Mouse (Mus musculus) embryonic facial prominence, embryonic 10.5 days (tissue): ENCODE results near the gene Dexi. TPM values are rescaled to one million over a fixed set of nuclear protein-coding genes. Genes with fewer than 3 reads are reported as not detected.
A peak's percentile ranks its signal among the peaks of the same experiment; 100 is the strongest.

Source experiments
- DNase-seq: peaks from one replicate; pipeline ENCODE4 v3.0.0-alpha.2; 2017; ENCODE audit warnings: low spot score
- H3K27ac ChIP-seq: fragments of 300-500 bp; sonication (generic); replicated peaks from 2 replicates; pipeline ENCODE4 v1.5.1; 2016; ENCODE audit warnings: mild to moderate bottlenecking
- H3K27me3 ChIP-seq: fragments of 300-500 bp; sonication (generic); replicated peaks from 2 replicates; pipeline ENCODE4 v1.6.1; 2016; ENCODE audit warnings: low read depth, mild to moderate bottlenecking; ENCODE audit not compliant: poor library complexity, severe bottlenecking
- H3K36me3 ChIP-seq: fragments of 300-500 bp; sonication (generic); replicated peaks from 2 replicates; pipeline ENCODE4 v1.6.1; 2016; ENCODE audit warnings: mild to moderate bottlenecking, moderate library complexity
- H3K4me1 ChIP-seq: fragments of 300-500 bp; sonication (generic); 2 replicates; pipeline ENCODE4 v1.6.1; 2016
- H3K4me3 ChIP-seq: fragments of 300-500 bp; sonication (generic); 2 replicates; pipeline ENCODE4 v1.5.1; 2016; ENCODE audit warnings: mild to moderate bottlenecking, moderate library complexity
- H3K9me3 ChIP-seq: fragments of 300-500 bp; sonication (generic); 2 replicates; pipeline ENCODE4 v1.6.1; 2016; ENCODE audit warnings: mild to moderate bottlenecking
- WGBS: fragments of 180-500 bp; shearing (Covaris S2); methylation state at CpG from one replicate; pipeline ENCODE4 v1.1.7; 2016; 5-methylcytosine and 5-hydroxymethylcytosine counted together
- polyA plus RNA-seq: library from polyadenylated mRNA; unstranded; fragments of >200 nt; fragmentation: Nextera tagmentation; extraction: Ambion mirVana; gene quantifications from 2 replicates; pipeline ENCODE4 v1.2.1, GENCODE M21; 2016

The Dexi gene
- polyA plus RNA-seq, 1 experiment from 2014 or later: 19.3 TPM

- H3K27me3 ChIP-seq: no peaks in the 10 kb centered on the region
- no peak overlapping the region for H3K27ac ChIP-seq
- H3K36me3 ChIP-seq: peaks cover 46% of the 10 kb centered on the region
- no peak for DNase-seq
- H3K4me1 ChIP-seq: peaks cover 27% of the 10 kb centered on the region
- no peak overlapping the region for H3K4me3 ChIP-seq
- no peaks in the 10 kb centered on the region for H3K9me3 ChIP-seq
- 77% methylated on average over 5 of the region's 5 CpGs for WGBS
Measured at GRCm38 (mm10) chr16:10536323-10536722, 6.5 kb downstream of the Dexi start.

- Histone ChIP-seq H3K27me3 (no peaks in the 10 kb centered on the region), H3K9me3 (no peaks in the 10 kb centered on the region), H3K4me3 (no peak overlapping the region), H3K36me3 (peaks cover 60% of the 10 kb centered on the region), H3K27ac (no peak overlapping the region), H3K4me1 (peaks cover 10% of the 10 kb centered on the region)
- 89% methylated on average over 7 of the region's 7 CpGs for WGBS
- DNase-seq: no peak
Measured at GRCm38 (mm10) chr16:10534567-10534966, 8.3 kb downstream of the Dexi start.

- no peak for DNase-seq
- Histone ChIP-seq H3K4me3 (no peak overlapping the region), H3K9me3 (no peaks in the 10 kb centered on the region), H3K4me1 (peaks cover 3% of the 10 kb centered on the region; the same call in 1 of the 2 replicates), H3K27me3 (no peaks in the 10 kb centered on the region), H3K27ac (no peak overlapping the region), H3K36me3 (peaks cover 62% of the 10 kb centered on the region)
- 87% methylated on average over 4 of the region's 4 CpGs for WGBS
Measured at GRCm38 (mm10) chr16:10533781-10534180, 9.1 kb downstream of the Dexi start.

- 95% methylated on average over 4 of the region's 4 CpGs for WGBS
- H3K27me3 ChIP-seq: no peaks in the 10 kb centered on the region
- H3K4me3 ChIP-seq: no peak overlapping the region
- H3K9me3 ChIP-seq: no peaks in the 10 kb centered on the region
- no peak overlapping the region for H3K27ac ChIP-seq
- DNase-seq: no peak
- peaks cover 45% of the 10 kb centered on the region for H3K36me3 ChIP-seq
- no peaks in the 10 kb centered on the region for H3K4me1 ChIP-seq
Measured at GRCm38 (mm10) chr16:10530179-10530578, 12.7 kb downstream of the Dexi start.

GRCm38 (mm10) chr16:10528382-10528781 lies 14.5 kb downstream of the Dexi start:
- no peak for DNase-seq
- 84% methylated on average over 3 of the region's 3 CpGs for WGBS
- H3K4me1 ChIP-seq: no peaks in the 10 kb centered on the region

GRCm38 (mm10) chr16:10527046-10527644 lies 15.7 kb downstream of the Dexi start:
- no peaks in the 10 kb centered on the region for H3K9me3 ChIP-seq
- H3K27me3 ChIP-seq: no peaks in the 10 kb centered on the region
- no peak overlapping the region for H3K27ac ChIP-seq
- no peaks in the 10 kb centered on the region for H3K4me1 ChIP-seq
- H3K36me3 ChIP-seq: peaks cover 28% of the 10 kb centered on the region
- no peak overlapping the region for H3K4me3 ChIP-seq
- WGBS: 78% methylated on average over 6 of the region's 6 CpGs
- DNase-seq: no peak

More at GRCm38 (mm10) chr16:10528382-10528781, 14.5 kb downstream of the Dexi start:
- H3K4me3 ChIP-seq: no peak overlapping the region
- no peak overlapping the region for H3K27ac ChIP-seq
- H3K9me3 ChIP-seq: no peaks in the 10 kb centered on the region
- no peaks in the 10 kb centered on the region for H3K27me3 ChIP-seq
- peaks cover 31% of the 10 kb centered on the region for H3K36me3 ChIP-seq

GRCm38 (mm10) chr16:10525610-10525980 lies 17.3 kb downstream of the Dexi start:
- no peak overlapping the region for H3K27ac ChIP-seq
- 68% methylated on average over 2 of the region's 2 CpGs for WGBS
- H3K4me1 ChIP-seq: no peaks in the 10 kb centered on the region
- H3K4me3 ChIP-seq: no peak overlapping the region
- DNase-seq: no peak
- no peaks in the 10 kb centered on the region for H3K9me3 ChIP-seq
- H3K36me3 ChIP-seq: peaks cover 14% of the 10 kb centered on the region
- no peaks in the 10 kb centered on the region for H3K27me3 ChIP-seq

GRCm38 (mm10) chr16:10524866-10525609 lies 17.8 kb downstream of the Dexi start:
- H3K27ac ChIP-seq: no peak overlapping the region
- H3K4me1 ChIP-seq: no peaks in the 10 kb centered on the region
- no peaks in the 10 kb centered on the region for H3K9me3 ChIP-seq
- 83% methylated on average over 4 of the region's 4 CpGs for WGBS
- H3K4me3 ChIP-seq: no peak overlapping the region
- H3K36me3 ChIP-seq: peaks cover 9% of the 10 kb centered on the region
- DNase-seq: no peak
- no peaks in the 10 kb centered on the region for H3K27me3 ChIP-seq

GRCm38 (mm10) chr16:10523650-10524049 lies 19.2 kb downstream of the Dexi start:
- H3K27ac ChIP-seq: no peak overlapping the region
- no peaks in the 10 kb centered on the region for H3K9me3 ChIP-seq
- H3K4me3 ChIP-seq: no peak overlapping the region
- no peaks in the 10 kb centered on the region for H3K36me3 ChIP-seq
- H3K4me1 ChIP-seq: no peaks in the 10 kb centered on the region
- H3K27me3 ChIP-seq: no peaks in the 10 kb centered on the region
- WGBS: 88% methylated on average over 8 of the region's 8 CpGs
- DNase-seq: no peak

- Histone ChIP-seq H3K9me3 (no peaks in the 10 kb centered on the region), H3K27me3 (no peaks in the 10 kb centered on the region), H3K27ac (no peak overlapping the region), H3K4me1 (peaks cover 5% of the 10 kb centered on the region), H3K36me3 (no peaks in the 10 kb centered on the region), H3K4me3 (no peak overlapping the region)
- DNase-seq: peak; percentile 74
- WGBS: 95% methylated on average over 1 of the region's 1 CpGs
Measured at GRCm38 (mm10) chr16:10522811-10523210, 20.0 kb downstream of the Dexi start.

- WGBS: 44% methylated on average over 2 of the region's 2 CpGs
- peak; percentile 80 for DNase-seq
- peaks cover 16% of the 10 kb centered on the region for H3K4me1 ChIP-seq
- H3K27me3 ChIP-seq: no peaks in the 10 kb centered on the region
- no peaks in the 10 kb centered on the region for H3K9me3 ChIP-seq
- H3K36me3 ChIP-seq: no peaks in the 10 kb centered on the region
- H3K27ac ChIP-seq: no peak overlapping the region
- no peak overlapping the region for H3K4me3 ChIP-seq
Measured at GRCm38 (mm10) chr16:10520908-10521614, 21.8 kb downstream of the Dexi start.

- DNase-seq: peak; percentile 29
- H3K27me3 ChIP-seq: no peaks in the 10 kb centered on the region
- no peak overlapping the region for H3K27ac ChIP-seq
- H3K4me3 ChIP-seq: no peak overlapping the region
- H3K36me3 ChIP-seq: no peaks in the 10 kb centered on the region
- 55% methylated on average over 5 of the region's 5 CpGs for WGBS
- peaks cover 16% of the 10 kb centered on the region for H3K4me1 ChIP-seq
- no peaks in the 10 kb centered on the region for H3K9me3 ChIP-seq
Measured at GRCm38 (mm10) chr16:10518030-10518429, 24.8 kb downstream of the Dexi start.
